Mouse (Mus musculus) embryonic facial prominence, embryonic 13.5 days (tissue): ENCODE data around the gene Pitpnb. TPM values are rescaled to one million over a fixed set of nuclear protein-coding genes. Genes with fewer than 3 reads are reported as not detected.

ENCODE experiments used
- ATAC-seq: fragments of 200-750 bp; cut with Nextera tagmentation; 2 replicates; pipeline ENCODE4 v1.8.0; 2017; ENCODE audit warnings: low read depth; ENCODE audit not compliant: insufficient number of reproducible peaks, insufficient read depth, low FRiP score, low TSS enrichment
- H3K27ac ChIP-seq: fragments of 300-500 bp; sonication (generic); 2 replicates; pipeline ENCODE4 v1.5.1; 2015; ENCODE audit warnings: moderate library complexity, mild to moderate bottlenecking, inconsistent platforms
- H3K27me3 ChIP-seq: fragments of 300-500 bp; sonication (generic); 2 replicates; pipeline ENCODE4 v1.6.1; 2015; ENCODE audit warnings: mild to moderate bottlenecking, inconsistent platforms
- H3K36me3 ChIP-seq: fragments of 300-500 bp; sonication (generic); 2 replicates; pipeline ENCODE4 v1.6.1; 2015; ENCODE audit warnings: mild to moderate bottlenecking, inconsistent platforms
- H3K4me1 ChIP-seq: fragments of 300-500 bp; sonication (generic); 2 replicates; pipeline ENCODE4 v1.6.1; 2015; ENCODE audit warnings: inconsistent platforms
- H3K4me2 ChIP-seq: fragments of 300-500 bp; sonication (generic); 2 replicates; pipeline ENCODE4 v1.6.1; 2015; ENCODE audit warnings: moderate library complexity, mild to moderate bottlenecking, inconsistent platforms
- H3K4me3 ChIP-seq: fragments of 300-500 bp; sonication (generic); 2 replicates; pipeline ENCODE4 v1.5.1; 2015; ENCODE audit warnings: mild to moderate bottlenecking, inconsistent platforms
- H3K9ac ChIP-seq: fragments of 300-500 bp; sonication (generic); 2 replicates; pipeline ENCODE4 v1.6.1; 2015; ENCODE audit warnings: mild to moderate bottlenecking, inconsistent platforms
- H3K9me3 ChIP-seq: fragments of 300-500 bp; sonication (generic); 2 replicates; pipeline ENCODE4 v1.6.1; 2016; ENCODE audit warnings: inconsistent platforms
- WGBS: fragments of 180-500 bp; shearing (Covaris S2); methylation state at CpG from one replicate; pipeline ENCODE4 v1.1.7; 2015; ENCODE audit warnings: mixed read lengths; 5-methylcytosine and 5-hydroxymethylcytosine counted together
- polyA plus RNA-seq: library from polyadenylated mRNA; unstranded; fragments of >200 nt; fragmentation: Nextera tagmentation; extraction: Ambion mirVana; gene quantifications from 2 replicates; pipeline ENCODE4 v1.2.1, GENCODE M21; 2015

The Pitpnb gene
- polyA plus RNA-seq, 1 experiment from 2014 or later: 107 TPM

DNA sequence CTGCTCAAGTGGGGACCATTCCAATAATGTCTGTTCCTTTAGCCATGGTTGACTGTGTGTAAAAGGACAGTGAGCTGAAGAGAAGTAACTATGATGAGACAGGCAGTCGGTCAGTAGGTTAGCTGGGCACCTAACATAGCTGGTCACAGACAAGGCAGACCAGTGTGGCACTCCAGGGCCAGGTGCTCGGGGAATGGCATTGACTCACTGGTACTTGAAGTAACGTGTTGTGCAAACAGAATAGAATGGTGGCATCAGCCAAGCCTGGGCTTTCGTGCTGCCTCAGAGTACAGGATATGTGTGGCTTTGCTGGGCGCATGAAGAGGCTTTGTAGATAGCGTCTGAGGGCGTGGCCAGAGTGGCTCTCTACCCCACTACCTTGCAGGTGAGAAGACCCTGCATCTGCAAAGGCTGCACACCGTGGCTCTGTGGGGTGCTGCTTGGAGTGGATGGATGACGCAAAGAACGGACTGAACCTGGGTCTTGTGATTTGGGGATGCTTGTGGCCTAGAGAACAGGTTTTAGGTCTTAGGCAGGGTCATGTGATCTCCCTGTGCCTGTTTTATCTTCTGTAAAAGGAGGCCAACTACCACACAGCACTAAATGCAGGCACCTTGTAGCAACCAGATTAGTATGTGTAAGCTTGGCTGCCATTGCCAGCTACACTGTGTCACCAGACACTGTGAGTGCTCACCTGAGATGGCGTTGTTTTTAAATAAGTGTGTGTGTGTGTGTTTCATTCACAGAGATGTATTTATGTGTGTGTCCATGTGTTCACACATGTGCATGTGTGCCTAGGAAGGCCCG lies 26.5 kb downstream of the Pitpnb start:
- H3K4me1 ChIP-seq: peaks cover 6% of the 10 kb centered on the region; the same call in 1 of the 2 replicates
- no peaks in the 10 kb centered on the region for H3K27me3 ChIP-seq
- H3K9ac ChIP-seq: no peak overlapping the region
- H3K36me3 ChIP-seq: peaks cover 60% of the 10 kb centered on the region
- no peak overlapping the region for H3K4me2 ChIP-seq
- no peak overlapping the region for H3K27ac ChIP-seq
- ATAC-seq: no peak
- no peaks in the 10 kb centered on the region for H3K9me3 ChIP-seq
- H3K4me3 ChIP-seq: no peak overlapping the region
- WGBS: 93% methylated on average over 12 of the region's 12 CpGs

DNA sequence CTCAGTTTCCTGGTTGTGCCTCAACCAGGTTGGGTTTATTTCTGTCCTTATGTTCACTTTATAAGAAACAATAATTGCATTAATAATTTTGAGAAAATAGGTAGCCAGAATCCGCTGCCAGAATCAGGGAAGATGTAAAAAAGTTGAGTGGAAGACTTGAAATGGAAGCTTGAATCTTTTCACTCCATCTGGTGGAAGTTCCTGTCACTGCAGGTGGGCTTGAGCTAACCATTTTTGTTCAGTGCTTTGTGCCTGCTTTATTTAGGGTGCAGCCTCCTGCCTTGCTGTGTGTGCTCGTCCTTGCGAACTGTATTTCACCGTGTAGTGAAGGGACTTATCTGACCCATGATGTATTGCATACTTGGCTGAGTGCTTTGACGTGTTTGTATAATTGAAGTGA lies 30.0 kb downstream of the Pitpnb start:
- no peak for ATAC-seq
- Histone ChIP-seq H3K4me3 (no peak overlapping the region), H3K9me3 (no peaks in the 10 kb centered on the region), H3K4me2 (no peak overlapping the region), H3K4me1 (peaks cover 23% of the 10 kb centered on the region; the same call in 1 of the 2 replicates), H3K27me3 (no peaks in the 10 kb centered on the region), H3K27ac (no peak overlapping the region), H3K9ac (no peak overlapping the region), H3K36me3 (peaks cover 59% of the 10 kb centered on the region)
- WGBS: 82% methylated on average over 5 of the region's 5 CpGs

DNA sequence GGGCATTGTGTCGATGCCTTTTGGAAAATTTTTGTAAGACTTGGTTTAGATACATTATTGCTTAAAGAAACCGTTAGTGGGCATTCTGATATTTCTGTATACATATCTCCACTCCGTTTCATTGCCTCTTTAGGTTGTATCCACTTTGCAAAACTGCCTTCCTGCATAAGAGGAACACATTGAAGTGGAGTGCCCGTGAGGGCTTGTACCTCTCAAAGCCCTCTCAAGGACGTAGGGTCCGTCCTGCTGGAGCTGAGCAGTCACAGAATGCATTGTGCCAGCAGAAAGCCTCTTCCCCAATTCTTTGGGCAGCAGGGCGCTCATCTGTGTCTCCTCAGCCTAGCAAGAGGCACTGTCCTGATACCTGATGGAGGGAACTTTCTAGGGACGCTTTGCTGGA lies 30.5 kb downstream of the Pitpnb start:
- 85% methylated on average over 8 of the region's 8 CpGs for WGBS
- no peak overlapping the region for H3K9ac ChIP-seq
- H3K4me3 ChIP-seq: no peak overlapping the region
- peaks cover 54% of the 10 kb centered on the region for H3K36me3 ChIP-seq
- no peak overlapping the region for H3K4me2 ChIP-seq
- H3K27me3 ChIP-seq: no peaks in the 10 kb centered on the region
- peak overlapping the region; percentile 58 for H3K27ac ChIP-seq
- peaks cover 27% of the 10 kb centered on the region; the same call in 1 of the 2 replicates for H3K4me1 ChIP-seq
- ATAC-seq: no peak
- no peaks in the 10 kb centered on the region for H3K9me3 ChIP-seq

GRCm38 (mm10) chr5:111361846-111362245 lies 31.3 kb downstream of the Pitpnb start:
- H3K27me3 ChIP-seq: no peaks in the 10 kb centered on the region
- H3K4me1 ChIP-seq: peaks cover 29% of the 10 kb centered on the region; the same call in 1 of the 2 replicates
- no peak overlapping the region for H3K9ac ChIP-seq
- no peak overlapping the region for H3K4me3 ChIP-seq
- no peak overlapping the region for H3K27ac ChIP-seq
- WGBS: 41% methylated on average over 7 of the region's 7 CpGs
- H3K9me3 ChIP-seq: no peaks in the 10 kb centered on the region
- ATAC-seq: no peak
- peaks cover 46% of the 10 kb centered on the region for H3K36me3 ChIP-seq
- no peak overlapping the region for H3K4me2 ChIP-seq

DNA sequence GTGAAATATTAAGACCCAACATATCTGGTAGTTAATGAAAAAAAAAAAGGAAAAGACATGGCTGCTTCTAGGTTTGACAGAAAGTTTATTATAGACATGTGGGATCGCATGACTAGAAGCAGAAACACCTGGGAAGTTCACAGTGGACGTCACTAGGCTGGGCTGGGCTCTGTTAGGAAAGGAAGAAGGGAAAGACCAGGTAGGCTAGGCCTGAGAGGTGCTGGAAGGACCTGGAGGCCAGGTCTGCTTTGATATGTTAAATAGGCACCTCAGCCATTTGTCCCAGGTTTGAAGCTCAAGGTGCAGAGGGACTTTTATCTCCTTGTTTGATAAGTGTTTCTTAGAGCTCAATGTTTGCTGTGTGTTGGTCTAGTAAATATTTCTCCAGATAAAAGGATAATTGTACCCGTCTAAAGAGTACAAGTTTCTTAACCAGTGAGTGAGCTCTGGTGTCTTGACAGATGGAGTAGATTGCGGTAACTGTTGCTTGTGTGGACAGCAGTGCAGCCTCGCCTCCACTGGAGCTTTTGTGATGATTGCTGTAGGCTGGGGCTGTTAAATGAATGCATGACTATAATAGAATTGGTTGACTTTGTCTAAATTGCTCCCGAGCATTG lies 33.0 kb downstream of the Pitpnb start:
- no peaks in the 10 kb centered on the region for H3K9me3 ChIP-seq
- H3K4me2 ChIP-seq: no peak overlapping the region
- 59% methylated on average over 6 of the region's 6 CpGs for WGBS
- H3K36me3 ChIP-seq: peaks cover 34% of the 10 kb centered on the region
- H3K4me3 ChIP-seq: no peak overlapping the region
- no peak overlapping the region for H3K27ac ChIP-seq
- peaks cover 38% of the 10 kb centered on the region; the same call in 1 of the 2 replicates for H3K4me1 ChIP-seq
- ATAC-seq: no peak
- no peaks in the 10 kb centered on the region for H3K27me3 ChIP-seq
- H3K9ac ChIP-seq: no peak overlapping the region

GRCm38 (mm10) chr5:111364533-111364932 lies 34.0 kb downstream of the Pitpnb start:
- Histone ChIP-seq H3K27ac (no peak overlapping the region), H3K9me3 (no peaks in the 10 kb centered on the region), H3K36me3 (peaks cover 33% of the 10 kb centered on the region), H3K4me1 (peaks cover 38% of the 10 kb centered on the region; the same call in 1 of the 2 replicates), H3K9ac (no peak overlapping the region), H3K4me2 (no peak overlapping the region), H3K4me3 (no peak overlapping the region), H3K27me3 (no peaks in the 10 kb centered on the region)
- WGBS: 40% methylated on average over 3 of the region's 3 CpGs
- no peak for ATAC-seq

DNA sequence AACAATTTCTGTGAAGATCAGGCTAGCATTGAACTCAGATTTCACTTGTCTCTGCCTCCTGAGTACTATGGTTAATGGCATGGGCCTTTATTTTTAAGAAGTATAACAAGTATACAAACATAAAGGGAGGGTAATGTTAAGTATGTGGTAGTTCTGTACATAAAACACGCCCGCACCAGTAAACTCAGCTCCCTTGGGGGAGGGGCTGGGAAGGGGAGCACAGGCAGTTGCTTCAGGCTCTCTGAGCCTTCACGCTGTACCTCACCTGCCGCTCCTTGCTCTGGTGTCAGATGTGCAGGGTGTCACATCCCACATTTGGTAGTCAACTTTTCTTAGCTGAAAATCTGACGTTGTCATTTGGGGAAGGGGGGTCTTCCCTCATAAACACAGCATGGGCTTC lies 35.6 kb downstream of the Pitpnb start:
- Histone ChIP-seq H3K36me3 (peaks cover 36% of the 10 kb centered on the region), H3K9ac (no peak overlapping the region), H3K27me3 (no peaks in the 10 kb centered on the region), H3K9me3 (no peaks in the 10 kb centered on the region), H3K4me1 (peaks cover 37% of the 10 kb centered on the region; the same call in 1 of the 2 replicates), H3K4me2 (no peak overlapping the region), H3K27ac (no peak overlapping the region), H3K4me3 (no peak overlapping the region)
- WGBS: 73% methylated on average over 5 of the region's 5 CpGs
- no peak for ATAC-seq

DNA sequence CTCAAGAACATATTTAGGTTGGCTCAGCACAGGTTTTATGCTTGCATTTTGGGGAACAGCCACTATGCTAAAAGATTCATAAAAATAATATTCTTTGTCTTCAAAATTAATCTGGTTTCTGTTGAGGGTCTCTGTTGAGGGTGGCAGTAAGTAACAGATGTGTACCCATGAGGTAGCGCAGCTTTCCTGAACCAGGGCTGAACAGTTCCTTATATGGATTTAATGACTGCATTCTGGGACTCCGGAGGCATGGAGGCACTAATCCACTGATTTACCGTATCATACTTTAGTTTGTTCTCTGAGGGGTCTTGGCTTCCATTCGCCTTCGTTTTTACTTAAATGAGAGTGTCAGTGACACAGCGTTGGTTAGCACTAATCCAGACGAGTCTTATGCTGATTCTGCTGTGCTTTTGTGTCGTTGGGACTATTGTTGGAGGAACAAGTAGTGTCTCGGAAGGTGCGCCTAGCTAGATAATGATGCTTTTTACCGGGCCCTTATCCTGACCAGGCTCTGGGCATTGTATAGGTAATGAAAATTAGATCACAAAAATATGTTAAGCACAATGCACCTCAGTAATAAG lies 37.5 kb downstream of the Pitpnb start:
- no peak overlapping the region for H3K4me2 ChIP-seq
- WGBS: 70% methylated on average over 11 of the region's 11 CpGs

GRCm38 (mm10) chr5:111368576-111368975 lies 38.0 kb downstream of the Pitpnb start:
- peaks cover 52% of the 10 kb centered on the region for H3K36me3 ChIP-seq
- 71% methylated on average over 5 of the region's 5 CpGs for WGBS

More for the DNA sequence above, 37.5 kb downstream of the Pitpnb start:
- no peak for ATAC-seq
- Histone ChIP-seq H3K27ac (no peak overlapping the region; the same call in 1 of the 2 replicates), H3K4me3 (no peak overlapping the region), H3K36me3 (peaks cover 47% of the 10 kb centered on the region), H3K9ac (no peak overlapping the region), H3K9me3 (no peaks in the 10 kb centered on the region), H3K4me1 (peaks cover 29% of the 10 kb centered on the region; the same call in 1 of the 2 replicates), H3K27me3 (no peaks in the 10 kb centered on the region)

GRCm38 (mm10) chr5:111375616-111376015 lies 45.1 kb downstream of the Pitpnb start:
- peak overlapping the region; percentile 46; the same call in 1 of the 2 replicates for H3K9ac ChIP-seq
- WGBS: 61% methylated on average over 4 of the region's 4 CpGs
- no peak for ATAC-seq
- H3K36me3 ChIP-seq: peaks cover 70% of the 10 kb centered on the region
- peak overlapping the region; percentile 94 for H3K27ac ChIP-seq
- no peak overlapping the region for H3K4me3 ChIP-seq
- peak overlapping the region; percentile 33 for H3K4me2 ChIP-seq
- no peaks in the 10 kb centered on the region for H3K9me3 ChIP-seq
- H3K27me3 ChIP-seq: no peaks in the 10 kb centered on the region
- H3K4me1 ChIP-seq: peaks cover 51% of the 10 kb centered on the region

More at GRCm38 (mm10) chr5:111368576-111368975, 38.0 kb downstream of the Pitpnb start:
- H3K27ac ChIP-seq: no peak overlapping the region; the same call in 1 of the 2 replicates
- no peaks in the 10 kb centered on the region for H3K27me3 ChIP-seq
- H3K9ac ChIP-seq: no peak overlapping the region
- H3K9me3 ChIP-seq: no peaks in the 10 kb centered on the region
- no peak overlapping the region for H3K4me2 ChIP-seq
- ATAC-seq: no peak
- peaks cover 26% of the 10 kb centered on the region; the same call in 1 of the 2 replicates for H3K4me1 ChIP-seq
- no peak overlapping the region for H3K4me3 ChIP-seq

DNA sequence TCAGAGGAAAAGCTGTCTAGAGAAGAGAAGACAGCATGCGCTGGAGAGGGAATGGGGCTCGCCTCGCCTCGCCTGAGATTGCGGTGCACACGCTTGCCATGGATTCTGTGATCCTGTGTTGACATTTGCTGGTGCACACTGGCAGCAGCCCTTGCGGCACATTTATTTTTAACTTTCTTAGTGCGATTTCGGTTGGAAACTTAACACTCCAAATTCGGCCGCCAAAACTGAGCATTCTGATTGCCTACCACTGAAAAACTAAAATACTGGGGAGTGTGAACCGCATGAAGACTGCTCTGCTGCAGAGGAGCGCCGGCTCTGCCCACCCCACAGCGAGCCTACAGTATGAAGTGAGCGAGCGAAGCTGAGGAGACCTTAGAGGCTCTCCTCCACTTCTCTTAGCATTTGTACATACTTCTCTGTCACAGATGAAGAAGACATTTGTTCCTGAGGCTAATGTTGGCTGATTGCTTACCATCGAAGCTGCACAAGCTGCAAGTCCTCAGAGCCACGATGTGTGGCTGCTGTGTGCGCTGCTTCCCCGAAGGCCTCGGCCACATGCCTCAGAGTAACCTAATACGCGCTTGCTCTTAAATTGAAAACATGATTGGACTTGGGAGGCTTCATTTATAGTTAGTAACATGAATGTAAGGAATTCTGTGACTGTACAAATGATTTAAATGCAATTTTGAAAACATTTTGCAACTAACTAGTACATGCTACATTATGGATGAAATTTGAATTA lies 45.9 kb downstream of the Pitpnb start:
- Histone ChIP-seq H3K36me3 (peaks cover 70% of the 10 kb centered on the region), H3K27me3 (no peaks in the 10 kb centered on the region), H3K9me3 (no peaks in the 10 kb centered on the region), H3K27ac (peak overlapping the region; percentile 94), H3K4me2 (peak overlapping the region; percentile 33), H3K9ac (peak overlapping the region; percentile 46; the same call in 1 of the 2 replicates), H3K4me3 (no peak overlapping the region), H3K4me1 (peaks cover 51% of the 10 kb centered on the region)
- 0 out of 2 replicates have a peak, but pooled peaks have one; percentile 43 for ATAC-seq
- 30% methylated on average over 24 of the region's 24 CpGs for WGBS
